Mouse (Mus musculus): ENCODE measurements around the gene Myo10. TPM values are rescaled to one million over a fixed set of nuclear protein-coding genes. Genes with fewer than 3 reads are reported as not detected.

Myo10 gene
- polyA plus RNA-seq, 1 experiment from 2014 or later, result 14.3 TPM

DNA sequence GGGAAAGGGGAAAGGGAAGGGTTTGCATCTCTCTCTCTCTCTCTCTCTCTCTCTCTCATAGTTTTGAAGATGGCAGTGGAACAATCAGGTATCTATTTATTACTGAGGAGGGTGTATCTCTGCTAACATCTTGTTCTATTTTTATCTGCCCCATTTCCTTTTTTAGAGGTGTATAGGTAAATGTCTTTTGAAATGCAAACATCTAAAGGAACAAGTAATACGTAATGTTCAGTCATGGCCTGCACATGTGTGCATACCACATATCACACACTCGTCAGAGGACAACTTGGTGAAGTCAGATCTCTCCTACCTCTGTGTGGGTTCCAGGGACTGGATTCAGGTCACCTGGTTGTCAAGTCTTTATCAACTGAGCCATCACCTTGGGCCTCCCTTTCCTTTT lies 194.9 kb downstream of the Myo10 start:
- peaks cover 12% of the 10 kb centered on the region; the same call in 1 of the 2 replicates for H3K9me3 ChIP-seq (replicated peaks)
- ATAC-seq (ENCODE audit: insufficient number of reproducible peaks, low FRiP score), result no peak
- H3K4me3 ChIP-seq, result no peak overlapping the region
- H3K4me1 ChIP-seq (replicated peaks), result peaks cover 4% of the 10 kb centered on the region
- 92% methylated on average over 2 of the region's 2 CpGs for WGBS
- H3K36me3 ChIP-seq, result peaks cover 11% of the 10 kb centered on the region
- H3K27me3 ChIP-seq (replicated peaks), result no peaks in the 10 kb centered on the region
- no peak overlapping the region for H3K9ac ChIP-seq
- no peak overlapping the region for H3K4me2 ChIP-seq
- H3K27ac ChIP-seq (ENCODE audit: poor library complexity, severe bottlenecking), result no peak overlapping the region

DNA sequence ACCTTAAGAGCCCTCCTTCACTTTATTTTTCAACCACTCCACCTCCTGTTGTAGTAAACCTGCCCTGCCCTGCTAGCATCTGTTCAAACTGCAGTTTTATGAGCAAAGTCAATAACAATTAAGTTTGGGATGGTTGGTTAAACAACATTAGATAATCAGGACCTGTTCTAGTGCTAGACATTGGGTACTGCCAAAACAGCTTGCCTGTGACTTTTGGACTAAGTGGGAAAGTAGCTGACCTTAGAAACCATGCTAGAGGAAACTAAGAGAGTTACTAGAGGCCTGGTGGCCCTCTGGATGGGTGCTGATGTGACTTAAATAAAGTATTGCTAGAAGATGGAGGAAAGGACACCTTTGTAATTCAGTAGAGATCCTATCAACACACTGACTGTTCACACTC lies 199.7 kb downstream of the Myo10 start:
- no peak overlapping the region for H3K9ac ChIP-seq
- H3K4me1 ChIP-seq (replicated peaks), result no peaks in the 10 kb centered on the region
- H3K27me3 ChIP-seq (replicated peaks), result no peaks in the 10 kb centered on the region
- peaks cover 8% of the 10 kb centered on the region; the same call in 1 of the 2 replicates for H3K9me3 ChIP-seq (replicated peaks)
- no peaks in the 10 kb centered on the region for H3K36me3 ChIP-seq
- no peak overlapping the region for H3K27ac ChIP-seq (ENCODE audit: poor library complexity, severe bottlenecking)
- ATAC-seq (ENCODE audit: insufficient number of reproducible peaks, low FRiP score), result no peak
- H3K4me3 ChIP-seq, result no peak overlapping the region
- no peak overlapping the region for H3K4me2 ChIP-seq

DNA sequence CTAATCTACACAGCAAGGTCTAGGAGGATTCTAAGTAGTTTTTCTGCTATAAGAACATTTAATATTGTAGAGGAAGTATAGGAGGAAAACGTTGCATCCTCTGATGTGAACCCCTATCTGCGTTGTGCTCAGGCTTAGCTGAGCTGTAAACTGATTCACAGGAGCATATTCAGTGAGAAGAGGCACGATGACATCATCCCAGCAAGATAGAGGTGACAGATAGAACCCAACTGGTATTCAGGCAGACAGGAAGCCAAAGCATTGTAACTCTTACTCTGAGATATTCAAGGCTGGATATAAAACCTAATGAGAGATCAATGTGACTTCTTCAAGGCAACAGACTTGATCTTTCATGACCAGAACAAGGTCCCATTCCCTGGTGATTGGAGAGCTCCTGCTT lies 200.3 kb downstream of the Myo10 start:
- H3K4me2 ChIP-seq, result no peak overlapping the region
- H3K9ac ChIP-seq, result no peak overlapping the region

DNA sequence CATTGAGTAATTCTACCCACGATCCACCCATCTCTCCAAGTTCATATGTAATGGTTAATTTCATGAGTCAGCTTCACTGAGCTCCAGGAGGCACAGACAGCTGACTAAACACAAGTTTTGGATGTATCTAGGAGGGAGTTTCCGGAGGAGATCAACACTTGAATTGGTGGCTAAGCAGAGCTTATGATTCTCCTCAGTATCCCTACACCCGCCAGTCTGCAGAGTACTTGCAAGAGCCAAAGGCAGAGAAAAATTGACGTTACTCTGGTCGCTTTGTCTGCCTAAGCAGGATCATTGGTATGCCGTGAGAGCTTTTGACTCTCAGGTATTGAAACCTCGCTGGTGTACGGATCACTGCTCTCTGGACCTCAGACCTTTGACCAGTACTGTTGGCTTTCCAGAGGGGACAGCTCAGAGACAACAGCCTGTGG lies 204.2 kb downstream of the Myo10 start:
- H3K27ac ChIP-seq (ENCODE audit: poor library complexity, severe bottlenecking), result no peak overlapping the region
- H3K36me3 ChIP-seq, result no peaks in the 10 kb centered on the region
- no peak overlapping the region for H3K4me2 ChIP-seq
- no peak for ATAC-seq (ENCODE audit: insufficient number of reproducible peaks, low FRiP score)
- no peaks in the 10 kb centered on the region for H3K9me3 ChIP-seq (replicated peaks)
- H3K27me3 ChIP-seq (replicated peaks), result no peaks in the 10 kb centered on the region
- H3K4me1 ChIP-seq (replicated peaks), result peaks cover 12% of the 10 kb centered on the region; the same call in 1 of the 2 replicates
- no peak overlapping the region for H3K4me3 ChIP-seq
- 79% methylated on average over 8 of the region's 8 CpGs for WGBS
- H3K9ac ChIP-seq, result no peak overlapping the region

More for the DNA sequence above, 200.3 kb downstream of the Myo10 start:
- WGBS, result 38% methylated on average over 3 of the region's 3 CpGs
- Histone ChIP-seq H3K27ac (ENCODE audit: poor library complexity, severe bottlenecking) (no peak overlapping the region), H3K4me1 (replicated peaks) (0 out of 2 replicates have a peak, but pooled peaks cover 4% of the 10 kb centered on the region), H3K9me3 (replicated peaks) (peaks cover 8% of the 10 kb centered on the region; the same call in 1 of the 2 replicates), H3K4me3 (no peak overlapping the region), H3K27me3 (replicated peaks) (no peaks in the 10 kb centered on the region), H3K36me3 (no peaks in the 10 kb centered on the region)
- no peak for ATAC-seq (ENCODE audit: insufficient number of reproducible peaks, low FRiP score)

DNA sequence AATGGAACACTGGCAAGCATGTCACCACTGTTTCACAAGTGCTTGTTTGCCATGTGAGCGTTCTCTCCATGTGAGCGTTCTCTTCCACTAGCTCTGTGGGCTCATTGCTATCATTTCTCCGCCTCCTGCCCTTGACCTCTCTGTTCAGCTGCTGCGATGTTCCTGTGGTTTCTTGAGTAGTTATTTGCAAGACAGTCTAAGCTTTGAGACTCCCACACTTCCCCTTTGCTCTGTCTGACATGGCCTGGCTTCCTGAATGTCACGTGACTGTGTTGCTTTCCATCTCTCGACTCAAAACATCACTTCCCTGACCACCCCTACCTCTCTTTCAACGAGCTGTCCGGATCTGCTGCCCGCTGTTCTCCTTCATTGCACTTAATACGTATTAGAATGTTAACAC lies 206.1 kb downstream of the Myo10 start:
- H3K9me3 ChIP-seq (replicated peaks), result no peaks in the 10 kb centered on the region
- no peak overlapping the region for H3K4me3 ChIP-seq
- WGBS, result 71% methylated on average over 10 of the region's 10 CpGs

DNA sequence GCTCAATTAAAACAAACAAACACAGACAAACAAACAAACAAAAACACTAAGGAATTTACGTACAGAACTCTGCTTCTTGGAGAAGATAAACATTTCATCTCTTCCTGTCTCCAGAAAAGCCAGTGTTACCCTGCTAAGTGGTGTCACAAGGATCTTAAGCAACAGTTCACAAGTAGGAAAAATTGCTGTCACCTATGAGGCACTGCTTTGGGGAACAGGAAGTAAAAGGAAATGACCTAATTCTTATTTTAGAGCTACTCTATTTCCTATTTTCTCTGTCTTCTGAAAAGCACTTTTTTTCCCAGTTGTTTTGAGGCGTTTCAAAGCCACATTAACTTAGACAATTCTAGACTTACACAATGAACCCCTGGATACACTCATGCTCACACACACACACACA lies 208.1 kb downstream of the Myo10 start:
- 54% methylated on average over 2 of the region's 2 CpGs for WGBS
- H3K9ac ChIP-seq, result no peak overlapping the region
- no peak overlapping the region for H3K4me3 ChIP-seq
- no peak for ATAC-seq (ENCODE audit: insufficient number of reproducible peaks, low FRiP score)
- no peak overlapping the region for H3K4me2 ChIP-seq
- no peaks in the 10 kb centered on the region for H3K36me3 ChIP-seq
- no peaks in the 10 kb centered on the region for H3K27me3 ChIP-seq (replicated peaks)
- no peaks in the 10 kb centered on the region; the same call in 1 of the 2 replicates for H3K9me3 ChIP-seq (replicated peaks)
- H3K27ac ChIP-seq (ENCODE audit: poor library complexity, severe bottlenecking), result 0 out of 2 replicates have a peak overlapping the region, but pooled peaks have one; percentile 2
- H3K4me1 ChIP-seq (replicated peaks), result peaks cover 12% of the 10 kb centered on the region; the same call in 1 of the 2 replicates

More for the DNA sequence above, 206.1 kb downstream of the Myo10 start:
- H3K4me2 ChIP-seq, result no peak overlapping the region
- no peaks in the 10 kb centered on the region for H3K27me3 ChIP-seq (replicated peaks)
- H3K9ac ChIP-seq, result no peak overlapping the region
- no peak for ATAC-seq (ENCODE audit: insufficient number of reproducible peaks, low FRiP score)
- no peaks in the 10 kb centered on the region for H3K36me3 ChIP-seq
- H3K27ac ChIP-seq (ENCODE audit: poor library complexity, severe bottlenecking), result no peak overlapping the region
- peaks cover 12% of the 10 kb centered on the region; the same call in 1 of the 2 replicates for H3K4me1 ChIP-seq (replicated peaks)

DNA sequence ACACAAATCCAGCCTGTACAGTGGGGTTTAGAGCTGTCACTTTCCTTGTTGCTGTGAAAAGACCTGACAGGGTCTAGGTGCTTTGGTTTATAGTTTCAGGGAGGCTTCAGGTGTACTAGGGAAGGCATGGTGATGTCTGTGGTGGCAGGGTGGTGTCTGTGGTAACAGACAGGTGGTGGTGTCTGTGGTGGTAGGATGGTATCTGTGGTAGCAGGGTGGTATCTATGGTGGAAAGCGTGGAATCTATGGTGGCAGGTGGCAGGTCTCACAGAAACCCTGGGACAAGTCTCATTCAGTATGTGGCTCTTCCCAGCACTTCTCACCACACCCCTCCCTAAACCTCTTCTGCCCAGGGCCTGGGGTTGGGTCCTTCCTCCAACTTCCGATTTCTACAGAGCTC lies 212.0 kb downstream of the Myo10 start:
- no peaks in the 10 kb centered on the region for H3K36me3 ChIP-seq
- H3K27ac ChIP-seq (ENCODE audit: poor library complexity, severe bottlenecking), result no peak overlapping the region
- no peak overlapping the region for H3K4me2 ChIP-seq
- H3K4me1 ChIP-seq (replicated peaks), result peaks cover 9% of the 10 kb centered on the region; the same call in 1 of the 2 replicates
- no peak for ATAC-seq (ENCODE audit: insufficient number of reproducible peaks, low FRiP score)
- H3K9me3 ChIP-seq (replicated peaks), result peaks cover 9% of the 10 kb centered on the region
- no peaks in the 10 kb centered on the region for H3K27me3 ChIP-seq (replicated peaks)
- no peak overlapping the region for H3K9ac ChIP-seq
- 65% methylated on average over 2 of the region's 2 CpGs for WGBS
- no peak overlapping the region for H3K4me3 ChIP-seq

DNA sequence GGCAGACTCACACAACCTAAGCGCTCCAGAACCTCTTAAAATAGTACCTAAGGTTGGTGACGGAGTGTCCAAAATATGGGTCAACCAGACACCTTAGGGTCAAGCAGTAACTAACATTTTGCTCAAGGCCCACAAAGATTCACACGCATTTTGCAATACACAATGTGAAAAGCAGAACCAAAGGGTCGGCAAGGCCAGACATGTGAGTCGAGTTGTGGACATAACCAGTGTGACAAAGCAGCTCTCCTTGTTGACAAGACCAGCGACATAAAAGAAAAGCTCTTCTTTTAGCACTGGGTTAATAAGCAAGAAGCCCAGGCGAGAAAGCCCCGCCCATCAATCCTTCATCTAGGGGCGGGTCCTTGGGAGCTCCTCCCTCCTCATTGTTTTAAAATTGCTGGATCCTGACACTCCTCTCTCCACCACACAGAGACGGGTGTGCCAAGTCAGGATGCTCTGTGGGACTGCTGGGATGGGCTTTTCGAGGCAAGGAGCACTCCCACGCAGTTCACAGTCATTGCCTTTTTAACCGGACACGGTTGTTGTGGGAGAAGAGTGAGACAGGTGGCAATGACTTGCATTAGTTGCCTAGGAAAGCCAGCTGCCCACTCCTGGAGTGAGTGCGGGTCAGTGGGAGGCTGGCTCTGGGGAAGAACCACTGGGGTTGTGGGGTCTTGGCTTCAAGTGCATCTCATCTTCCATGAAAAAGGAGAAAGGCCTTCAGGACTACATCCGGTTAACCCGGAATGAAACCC lies 212.8 kb downstream of the Myo10 start:
- no peak for ATAC-seq (ENCODE audit: insufficient number of reproducible peaks, low FRiP score)
- H3K9ac ChIP-seq, result no peak overlapping the region
- H3K27ac ChIP-seq (ENCODE audit: poor library complexity, severe bottlenecking), result no peak overlapping the region
- no peak overlapping the region for H3K4me3 ChIP-seq
- H3K4me1 ChIP-seq (replicated peaks), result peaks cover 4% of the 10 kb centered on the region; the same call in 1 of the 2 replicates
- H3K9me3 ChIP-seq (replicated peaks), result peaks cover 9% of the 10 kb centered on the region
- 85% methylated on average over 17 of the region's 17 CpGs for WGBS
- no peaks in the 10 kb centered on the region for H3K27me3 ChIP-seq (replicated peaks)
- no peak overlapping the region for H3K4me2 ChIP-seq
- no peaks in the 10 kb centered on the region for H3K36me3 ChIP-seq

DNA sequence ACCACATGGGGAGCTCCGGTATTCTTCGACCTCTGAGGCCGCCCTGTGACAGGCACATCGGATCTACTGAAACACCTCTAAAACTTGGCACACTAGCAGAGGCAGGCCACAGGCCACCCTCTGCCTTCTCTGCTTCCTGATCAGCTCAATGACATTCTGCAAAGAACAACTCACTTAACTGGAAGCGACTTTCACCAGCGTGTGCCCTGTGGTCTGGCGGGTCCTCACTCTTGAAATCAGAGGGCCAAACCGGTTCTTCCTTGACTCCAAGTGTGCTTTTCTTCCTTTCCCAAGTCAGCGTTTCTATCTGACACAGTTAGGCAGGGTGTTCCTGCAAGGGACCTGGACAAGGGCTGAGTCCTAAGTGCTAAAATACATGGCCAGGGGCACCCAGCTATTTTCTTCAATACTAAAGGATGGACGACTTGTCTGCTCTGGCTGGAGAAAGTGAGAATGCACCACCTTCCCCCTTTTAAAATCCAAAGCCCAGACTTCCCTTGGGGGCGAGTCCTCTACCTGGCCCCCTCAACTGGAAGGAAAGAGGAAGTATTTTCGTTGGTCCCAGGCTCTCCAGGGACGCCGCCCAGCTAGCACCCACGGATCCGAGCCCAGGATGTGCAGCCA lies 220.2 kb downstream of the Myo10 start:
- peak; percentile 19; the same call in 1 of the 2 replicates for ATAC-seq (ENCODE audit: insufficient number of reproducible peaks, low FRiP score)
- Histone ChIP-seq H3K27ac (ENCODE audit: poor library complexity, severe bottlenecking) (no peak overlapping the region), H3K27me3 (replicated peaks) (peaks cover 17% of the 10 kb centered on the region), H3K9ac (peak overlapping the region; percentile 75), H3K9me3 (replicated peaks) (peaks cover 2% of the 10 kb centered on the region; the same call in 1 of the 2 replicates), H3K4me2 (peak overlapping the region; percentile 93), H3K4me3 (peak overlapping the region; percentile 64), H3K4me1 (replicated peaks) (0 out of 2 replicates have a peak, but pooled peaks cover 5% of the 10 kb centered on the region), H3K36me3 (no peaks in the 10 kb centered on the region)
- WGBS, result 12% methylated on average over 16 of the region's 16 CpGs

DNA sequence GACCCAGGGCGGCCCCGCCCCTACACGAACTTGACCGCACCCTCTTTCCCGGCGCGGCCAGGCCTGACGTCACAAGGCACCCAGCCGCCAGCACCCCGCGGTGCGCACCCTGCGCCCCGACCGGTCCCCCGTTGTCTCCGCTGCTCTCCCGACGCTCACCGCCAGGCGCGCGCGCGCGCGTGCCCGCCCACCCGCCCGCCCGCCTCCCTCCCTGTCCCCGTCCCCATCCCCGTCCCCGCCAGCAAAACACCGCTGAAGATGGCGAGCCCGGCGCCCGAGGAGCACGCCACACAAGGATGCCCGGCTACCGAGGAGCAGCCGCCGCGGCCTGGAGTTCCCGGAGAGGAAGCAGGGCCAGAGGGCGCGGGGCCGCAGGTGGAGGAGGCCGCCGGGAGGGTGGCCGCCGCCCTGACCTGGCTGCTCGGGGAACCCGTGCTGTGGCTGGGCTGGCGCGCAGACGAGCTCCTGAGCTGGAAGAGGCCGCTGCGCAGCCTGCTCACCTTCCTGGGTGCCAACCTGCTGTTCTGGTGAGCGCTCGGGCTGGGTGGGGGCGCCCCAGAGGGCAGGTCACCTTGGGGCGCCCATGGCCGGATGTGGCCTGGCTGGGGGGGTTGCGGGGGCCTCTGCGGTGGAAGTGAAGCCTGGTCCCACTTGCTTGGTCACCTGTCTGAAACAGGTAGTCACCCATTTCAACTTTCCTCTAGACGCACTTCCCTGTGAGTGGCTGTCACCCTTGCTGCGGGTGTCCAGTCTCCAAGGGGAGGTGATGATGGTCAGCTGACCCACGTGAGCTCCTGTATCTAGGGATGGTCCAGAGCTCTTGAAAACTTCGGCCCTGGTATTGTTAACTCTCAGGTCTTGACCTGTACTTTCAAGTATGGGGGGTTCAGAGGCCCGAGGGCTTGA lies 221.0 kb downstream of the Myo10 start, which contains the start of gene Retreg1:
Gene Retreg1 (plus strand): TSS at position 95 of the 906 bp plus-strand sequence.
- H3K4me3 ChIP-seq, result peak within 1 kb of the TSS; percentile 64

More for the DNA sequence above, 221.0 kb downstream of the Myo10 start, which contains the start of gene Retreg1:
- Histone ChIP-seq H3K4me1 (replicated peaks) (0 out of 2 replicates have a peak, but pooled peaks cover 5% of the 10 kb centered on the region), H3K36me3 (no peaks in the 10 kb centered on the region), H3K27ac (ENCODE audit: poor library complexity, severe bottlenecking) (no peak within 1 kb of the TSS), H3K27me3 (replicated peaks) (peaks cover 17% of the 10 kb centered on the region), H3K4me2 (peak within 1 kb of the TSS; percentile 93), H3K9me3 (replicated peaks) (no peaks in the 10 kb centered on the region), H3K9ac (peak within 1 kb of the TSS; percentile 75)
- WGBS, result 1% methylated on average over 49 of the region's 72 CpGs
- peak; percentile 84 for ATAC-seq (ENCODE audit: insufficient number of reproducible peaks, low FRiP score)

Data from heart, embryonic 12.5 days (tissue).